Mouse (Mus musculus): ENCODE measurements at regions not wholly inside any gene's neighbourhood (a gene's known extent, or its start where the extent isn't known, plus 50 kb on each side); places are given as distances from the start of the nearest gene placed in this dataset.
"Not testable (repeated sequence)": the region's sequence is repeated elsewhere in the genome, so short reads cannot be mapped to it uniquely, and the experiment has no call there.

DNA sequence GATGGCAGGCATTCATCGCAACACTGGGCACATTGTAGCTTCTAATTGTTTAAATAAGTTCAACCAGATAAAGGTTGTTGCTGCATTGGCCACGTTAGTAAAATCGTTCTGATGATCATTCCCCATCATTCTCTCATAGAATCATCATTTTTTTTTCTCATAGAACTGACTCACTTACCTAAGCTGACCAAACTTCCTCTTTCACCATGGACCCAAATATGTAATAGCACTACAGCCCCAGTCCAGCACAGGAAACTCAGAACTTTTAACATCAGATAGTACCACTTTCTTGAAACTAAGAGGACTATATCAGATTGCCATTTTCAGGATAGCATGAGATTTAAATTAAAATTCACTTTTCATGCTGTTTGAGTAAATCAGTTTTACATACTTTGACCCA, 82.2 kb upstream of the Anapc15-ps start:
- no peaks in the 10 kb centered on the region for H3K4me1 ChIP-seq (ENCODE audit: control insufficient read depth, insufficient read depth, low read length)
- TF ChIP-seq CTCF (IDR thresholded peaks at IDR 0.05; ENCODE audit: borderline replicate concordance, insufficient read depth, low read length) (no peak), POLR2A (IDR thresholded peaks at IDR 0.05; ENCODE audit: low read depth, low read length) (no peak)

DNA sequence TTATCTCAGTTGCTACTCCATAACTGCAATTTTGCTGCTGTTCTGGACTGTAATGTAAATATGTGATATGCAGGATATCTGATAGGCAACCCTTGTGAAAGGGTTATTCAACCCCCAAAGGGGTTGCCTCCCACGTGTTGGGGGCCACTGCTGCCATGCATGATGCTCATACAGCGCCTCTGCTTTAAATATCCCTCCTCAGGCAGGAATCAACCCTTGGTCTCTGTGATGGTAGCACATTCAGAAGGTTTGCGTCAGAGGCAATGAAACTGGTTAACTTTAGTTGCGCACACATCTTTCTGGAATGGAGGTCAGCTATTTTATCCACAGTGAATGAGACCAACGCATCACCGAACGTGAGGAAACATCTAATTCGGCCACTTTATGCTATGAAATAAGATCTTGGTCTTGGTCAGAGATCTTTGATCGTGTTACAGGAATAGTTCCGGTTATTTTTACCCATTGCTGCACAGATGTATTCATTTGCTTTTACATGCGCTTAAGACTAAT, 80.2 kb upstream of the Anapc15-ps start:
- no peak overlapping the region for H3K4me3 ChIP-seq (ENCODE audit: insufficient read depth, low read length)
- no peaks in the 10 kb centered on the region for H3K4me1 ChIP-seq (ENCODE audit: control insufficient read depth, insufficient read depth, low read length)
- no peak overlapping the region for H3K27ac ChIP-seq (ENCODE audit: insufficient read depth, low read length)
- TF ChIP-seq POLR2A (IDR thresholded peaks at IDR 0.05; ENCODE audit: low read depth, low read length), result no peak

More for the DNA sequence above, 82.2 kb upstream of the Anapc15-ps start:
- H3K4me3 ChIP-seq (ENCODE audit: insufficient read depth, low read length), result no peak overlapping the region
- H3K27ac ChIP-seq (ENCODE audit: insufficient read depth, low read length), result no peak overlapping the region

GRCm38 (mm10) chr10:95748360-95748759, 75.1 kb upstream of the Anapc15-ps start:
- H3K4me3 ChIP-seq (ENCODE audit: insufficient read depth, low read length), result no peak overlapping the region
- H3K4me1 ChIP-seq (ENCODE audit: control insufficient read depth, insufficient read depth, low read length), result no peaks in the 10 kb centered on the region; the same call in 1 of the 2 replicates
- no peak for TF ChIP-seq CTCF (IDR thresholded peaks at IDR 0.05; ENCODE audit: borderline replicate concordance, insufficient read depth, low read length)
- no peak for TF ChIP-seq POLR2A (IDR thresholded peaks at IDR 0.05; ENCODE audit: low read depth, low read length)
- no peak overlapping the region for H3K27ac ChIP-seq (ENCODE audit: insufficient read depth, low read length)

DNA sequence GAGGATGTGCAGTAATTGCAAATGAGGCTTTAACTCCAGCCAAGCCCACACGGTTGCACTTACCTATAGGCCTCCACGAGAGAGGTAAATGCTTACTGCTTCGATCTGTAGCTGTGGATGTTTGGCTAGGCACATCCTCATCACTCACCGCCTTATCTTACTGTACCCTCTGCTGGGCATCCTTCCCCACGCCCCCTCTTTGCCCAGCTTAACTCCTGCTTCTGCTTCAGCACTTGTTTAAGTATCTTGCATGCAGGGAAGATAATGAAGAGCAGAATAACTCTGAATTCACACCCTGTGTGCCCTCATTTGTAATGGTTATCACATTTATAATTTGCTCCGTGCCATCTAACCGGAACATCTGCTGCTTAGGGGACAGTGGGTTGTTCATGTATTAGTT, 74.7 kb upstream of the Anapc15-ps start:
- H3K4me1 ChIP-seq (ENCODE audit: control insufficient read depth, insufficient read depth, low read length), result no peaks in the 10 kb centered on the region; the same call in 1 of the 2 replicates
- H3K4me3 ChIP-seq (ENCODE audit: insufficient read depth, low read length), result no peak overlapping the region
- H3K27ac ChIP-seq (ENCODE audit: insufficient read depth, low read length), result no peak overlapping the region
- TF ChIP-seq CTCF (IDR thresholded peaks at IDR 0.05; ENCODE audit: borderline replicate concordance, insufficient read depth, low read length), result no peak
- TF ChIP-seq POLR2A (IDR thresholded peaks at IDR 0.05; ENCODE audit: low read depth, low read length), result no peak

DNA sequence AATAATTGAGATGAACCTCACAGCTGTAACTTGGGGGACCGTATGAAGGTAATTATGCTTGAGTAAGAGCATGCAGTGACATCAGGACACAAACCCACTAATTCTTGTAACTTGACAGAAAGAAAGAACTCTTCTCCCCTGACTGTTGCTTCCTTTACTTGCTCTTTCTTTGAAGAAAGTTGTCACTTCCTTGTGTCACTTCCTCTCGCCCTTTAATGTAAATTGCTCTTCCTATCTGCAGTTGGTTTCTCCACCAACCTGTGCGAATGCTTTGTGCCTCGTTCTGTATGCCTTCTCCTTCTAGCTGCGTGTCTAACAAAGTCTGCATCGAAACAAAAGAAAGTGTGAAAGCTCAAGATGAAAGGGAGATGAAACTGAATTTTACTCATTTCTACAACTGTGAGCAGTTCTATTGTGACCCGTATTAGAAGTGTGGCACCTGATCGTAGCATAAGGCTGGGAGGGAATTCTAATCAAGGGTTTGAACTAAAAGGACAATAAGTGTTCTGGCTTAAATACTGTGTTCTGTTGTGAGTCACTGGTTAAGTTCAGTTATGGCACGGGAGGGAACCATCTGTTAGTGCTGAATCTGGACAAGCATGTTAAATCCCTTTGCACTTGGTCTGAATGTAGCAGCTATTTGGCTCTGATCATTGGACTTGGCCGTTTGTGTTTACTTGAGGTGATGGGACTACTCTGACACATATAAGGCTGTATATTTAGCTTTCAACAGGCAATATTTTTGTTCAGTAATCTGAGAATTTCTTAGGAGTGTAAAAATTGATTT, 72.8 kb upstream of the Anapc15-ps start:
- Histone ChIP-seq H3K27ac (ENCODE audit: insufficient read depth, low read length) (no peak overlapping the region), H3K4me3 (ENCODE audit: insufficient read depth, low read length) (no peak overlapping the region), H3K4me1 (ENCODE audit: control insufficient read depth, insufficient read depth, low read length) (no peaks in the 10 kb centered on the region; the same call in 1 of the 2 replicates)
- TF ChIP-seq POLR2A (IDR thresholded peaks at IDR 0.05; ENCODE audit: low read depth, low read length), result no peak
- no peak for TF ChIP-seq CTCF (IDR thresholded peaks at IDR 0.05; ENCODE audit: borderline replicate concordance, insufficient read depth, low read length)

DNA sequence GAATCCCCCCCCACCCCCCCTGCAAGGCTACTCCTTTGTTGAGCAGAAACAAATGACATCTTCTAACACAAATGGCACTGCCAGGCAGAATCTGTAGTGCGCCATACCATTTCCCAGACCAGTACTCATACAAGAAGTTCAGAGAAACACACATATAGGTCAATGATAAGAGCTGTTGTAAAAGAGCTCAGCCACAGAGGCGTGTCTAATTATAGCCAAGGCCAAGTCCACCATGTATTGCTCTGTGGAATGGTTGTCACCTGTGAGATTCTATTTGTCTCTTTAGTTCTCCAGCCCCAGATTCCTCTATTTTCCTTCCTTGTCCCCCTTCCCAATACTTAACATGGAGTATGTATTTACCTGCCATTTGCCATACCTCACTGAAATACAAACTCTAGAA, 72.0 kb upstream of the Anapc15-ps start:
- Histone ChIP-seq H3K27ac (ENCODE audit: insufficient read depth, low read length) (no peak overlapping the region), H3K4me3 (ENCODE audit: insufficient read depth, low read length) (no peak overlapping the region), H3K4me1 (ENCODE audit: control insufficient read depth, insufficient read depth, low read length) (no peaks in the 10 kb centered on the region; the same call in 1 of the 2 replicates)
- TF ChIP-seq CTCF (IDR thresholded peaks at IDR 0.05; ENCODE audit: borderline replicate concordance, insufficient read depth, low read length), result no peak
- no peak for TF ChIP-seq POLR2A (IDR thresholded peaks at IDR 0.05; ENCODE audit: low read depth, low read length)

DNA sequence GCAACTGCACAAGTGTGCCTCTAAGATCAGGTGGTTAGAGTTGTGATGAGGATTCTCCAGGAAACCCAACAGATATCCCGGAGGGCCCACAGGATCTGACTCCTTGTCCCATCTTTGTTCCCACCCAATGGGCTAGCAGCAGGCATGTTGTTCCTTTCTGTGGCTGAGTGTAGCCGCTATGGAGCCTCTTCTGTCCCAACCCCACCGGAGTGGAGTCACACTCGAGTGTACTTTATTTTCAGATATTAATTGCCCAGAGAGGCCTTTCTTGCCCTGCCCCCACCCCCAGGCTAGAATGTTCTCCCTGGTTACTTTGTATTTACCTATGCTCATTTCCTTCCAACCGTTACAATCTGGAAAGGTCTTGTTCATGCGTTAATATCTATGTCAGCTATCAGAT, 70.4 kb upstream of the Anapc15-ps start:
- TF ChIP-seq POLR2A (IDR thresholded peaks at IDR 0.05; ENCODE audit: low read depth, low read length) (no peak), CTCF (IDR thresholded peaks at IDR 0.05; ENCODE audit: borderline replicate concordance, insufficient read depth, low read length) (no peak)
- H3K27ac ChIP-seq (ENCODE audit: insufficient read depth, low read length), result no peak overlapping the region
- no peak overlapping the region for H3K4me3 ChIP-seq (ENCODE audit: insufficient read depth, low read length)
- H3K4me1 ChIP-seq (ENCODE audit: control insufficient read depth, insufficient read depth, low read length), result no peaks in the 10 kb centered on the region; the same call in 1 of the 2 replicates

DNA sequence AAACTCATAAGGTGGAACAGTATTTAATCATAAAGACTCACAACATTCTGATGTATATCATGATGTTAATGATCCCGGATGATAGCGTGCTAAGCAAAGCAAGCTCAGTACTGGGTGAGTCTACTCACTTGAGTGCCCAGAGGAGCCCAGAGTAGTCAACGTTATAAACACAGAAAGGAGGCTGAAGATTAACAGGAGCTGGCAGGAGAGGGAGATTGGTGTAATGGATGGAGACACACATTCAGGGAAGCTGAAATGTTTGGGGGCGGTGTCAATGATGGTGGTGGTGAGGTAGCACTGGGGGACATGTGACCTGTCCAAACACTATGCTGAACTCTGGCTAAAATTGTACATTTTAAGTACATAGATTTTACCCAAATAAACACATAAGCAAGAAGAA, 66.2 kb upstream of the Anapc15-ps start:
- no peak overlapping the region for H3K4me3 ChIP-seq (ENCODE audit: insufficient read depth, low read length)
- H3K4me1 ChIP-seq (ENCODE audit: control insufficient read depth, insufficient read depth, low read length), result no peaks in the 10 kb centered on the region
- no peak for TF ChIP-seq CTCF (IDR thresholded peaks at IDR 0.05; ENCODE audit: borderline replicate concordance, insufficient read depth, low read length)
- no peak for TF ChIP-seq POLR2A (IDR thresholded peaks at IDR 0.05; ENCODE audit: low read depth, low read length)
- H3K27ac ChIP-seq (ENCODE audit: insufficient read depth, low read length), result no peak overlapping the region

DNA sequence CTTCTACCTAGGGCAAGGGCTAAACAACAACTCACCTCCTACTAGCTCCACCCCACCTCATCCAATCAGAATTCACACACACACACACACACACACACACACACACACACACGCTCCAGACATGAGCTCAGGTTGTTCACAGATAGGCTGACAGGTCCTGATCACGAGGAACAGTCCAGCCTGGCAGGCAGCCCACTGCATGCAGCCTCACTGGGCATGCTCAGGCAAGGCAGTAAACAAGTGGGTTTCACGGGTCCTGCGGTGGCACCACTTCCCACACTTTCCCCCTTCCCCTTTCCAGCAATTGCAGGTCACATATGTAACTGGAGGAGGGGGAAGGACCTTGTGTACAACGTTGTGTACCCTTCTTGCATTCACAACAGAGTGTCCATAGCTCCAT, 63.5 kb upstream of the Anapc15-ps start:
- not testable (repeated sequence) for H3K27ac ChIP-seq (ENCODE audit: insufficient read depth, low read length); H3K4me3 ChIP-seq (ENCODE audit: insufficient read depth, low read length); H3K4me1 ChIP-seq (ENCODE audit: control insufficient read depth, insufficient read depth, low read length)

DNA sequence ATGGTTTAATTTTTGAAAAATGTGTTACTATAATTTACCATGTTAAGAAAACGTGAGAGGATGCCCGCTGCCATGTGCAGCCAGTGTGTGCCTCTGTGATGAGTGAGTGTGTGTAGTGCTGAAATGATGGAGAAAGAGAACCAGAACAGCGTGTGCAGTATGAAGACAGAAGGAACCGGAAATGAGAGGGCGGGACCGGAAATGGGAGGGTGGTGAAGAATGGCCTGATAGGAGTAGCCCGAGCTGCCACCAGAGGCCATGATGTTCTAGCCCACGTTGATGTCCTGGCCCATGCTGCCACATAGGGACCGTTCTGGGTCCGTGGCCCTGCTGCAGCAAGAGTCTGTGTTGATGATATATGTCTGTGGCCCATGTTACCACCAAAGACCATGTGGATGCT, 57.8 kb upstream of the Anapc15-ps start:
- no peak overlapping the region for H3K27ac ChIP-seq (ENCODE audit: insufficient read depth, low read length)
- TF ChIP-seq CTCF (IDR thresholded peaks at IDR 0.05; ENCODE audit: borderline replicate concordance, insufficient read depth, low read length) (no peak), POLR2A (IDR thresholded peaks at IDR 0.05; ENCODE audit: low read depth, low read length) (no peak)
- peaks cover 3% of the 10 kb centered on the region; the same call in 1 of the 2 replicates for H3K4me1 ChIP-seq (ENCODE audit: control insufficient read depth, insufficient read depth, low read length)
- H3K4me3 ChIP-seq (ENCODE audit: insufficient read depth, low read length), result no peak overlapping the region
